Mouse (Mus musculus) gonadal fat pad, adult 2 months (tissue): ENCODE results near the gene Napsa. TPM values are rescaled to one million over a fixed set of nuclear protein-coding genes. Genes with fewer than 3 reads are reported as not detected.

Source experiments
- DNase-seq: peaks from one replicate; pipeline ENCODE4 v3.0.0-alpha.2; 2012; ENCODE audit warnings: low read depth
- polyA plus RNA-seq: library from polyadenylated mRNA; depleted of rRNA; stranded (reverse); fragments of >200 nt; gene quantifications from 2 replicates; pipeline ENCODE4 v1.2.3, GENCODE M21; 2012

Gene Napsa
- polyA plus RNA-seq, 1 experiment: 30.6 TPM

DNA sequence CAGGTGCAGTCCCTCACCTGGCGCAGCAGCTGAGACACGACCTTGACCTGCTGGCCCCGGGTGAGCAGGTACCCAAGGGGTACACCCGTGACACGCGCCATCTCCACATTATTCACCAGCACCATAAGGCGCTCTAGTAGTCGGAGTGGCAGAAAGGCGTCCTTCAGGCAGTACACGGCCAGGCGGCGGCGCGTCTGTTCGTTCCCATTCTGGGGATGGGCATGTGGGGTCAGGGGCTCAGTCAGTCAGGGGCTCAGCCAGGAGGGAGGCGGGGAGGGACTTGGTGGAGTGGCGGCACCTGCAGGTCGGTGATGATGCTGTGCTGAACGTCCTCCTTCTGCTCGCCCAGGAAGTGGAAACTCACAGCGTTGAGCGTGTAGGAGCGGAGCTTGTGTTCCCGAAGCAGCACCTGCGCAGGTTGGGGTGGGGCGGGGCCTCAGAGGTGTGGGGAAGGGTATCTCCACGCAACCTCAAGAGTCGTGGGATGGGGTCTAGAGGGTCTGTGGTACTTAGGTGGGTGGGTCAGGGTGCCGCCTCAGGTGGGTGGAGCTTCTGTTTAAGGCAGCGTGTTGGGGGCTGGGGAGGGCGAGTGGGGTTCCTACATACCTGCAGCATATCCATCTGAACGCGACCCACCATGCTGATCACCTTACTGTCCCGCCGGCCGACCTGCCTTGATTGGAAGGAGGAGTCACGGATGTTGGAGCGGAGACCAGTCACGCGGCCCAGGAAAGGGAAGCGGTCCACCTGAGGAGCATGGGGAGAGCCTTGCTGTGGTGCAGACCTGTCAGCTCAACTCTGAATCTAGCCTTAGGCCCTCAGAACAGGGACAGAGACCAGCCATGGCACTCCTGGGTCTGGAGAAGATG, 33.2 kb upstream of the Napsa start:
- no peak for DNase-seq

DNA sequence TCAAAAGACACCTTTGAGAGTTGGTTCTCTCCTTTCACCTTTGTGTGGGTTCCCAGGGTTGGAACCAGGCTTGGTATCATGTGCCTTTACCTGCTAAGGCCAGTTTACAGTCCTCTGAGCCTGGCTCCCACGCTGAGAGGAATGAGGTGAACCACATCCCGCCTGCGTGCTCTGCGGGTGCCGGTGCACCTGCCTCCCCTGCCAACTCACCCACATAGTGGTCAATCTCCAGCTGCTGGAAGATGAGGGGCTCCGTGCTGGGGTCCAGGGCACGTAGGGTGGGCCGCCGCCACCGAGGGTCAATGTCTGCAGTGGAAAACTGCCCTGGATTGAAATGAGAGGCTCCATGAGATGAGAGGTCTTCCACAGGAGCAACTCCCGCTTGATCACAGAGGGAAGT, 29.6 kb upstream of the Napsa start:
- DNase-seq: no peak

GRCm38 (mm10) chr7:44543071-44543470, 29.1 kb upstream of the Napsa start:
- DNase-seq: no peak

- DNase-seq: no peak
Observed at GRCm38 (mm10) chr7:44546274-44546673, 25.9 kb upstream of the Napsa start.

DNA sequence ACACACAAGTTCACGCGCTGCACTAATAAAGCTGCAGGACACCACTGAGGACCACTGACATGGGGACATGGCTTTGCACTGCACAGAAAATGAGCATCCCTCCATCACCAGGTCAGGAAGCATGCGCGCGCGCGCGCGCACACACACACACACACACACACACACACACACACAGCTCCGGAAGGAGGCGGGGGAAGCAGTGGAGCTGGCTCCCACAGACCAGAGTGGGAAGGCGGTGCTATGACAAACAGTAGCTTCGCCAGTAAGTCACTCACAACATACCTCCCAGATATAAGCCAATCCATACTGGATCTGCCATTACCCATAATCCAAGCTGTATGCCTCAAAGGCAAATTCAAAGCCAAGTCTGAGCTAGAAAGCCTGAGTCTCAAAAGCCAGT, 25.1 kb upstream of the Napsa start:
- no peak for DNase-seq

GRCm38 (mm10) chr7:44547725-44548124, 24.5 kb upstream of the Napsa start:
- DNase-seq: no peak

DNA sequence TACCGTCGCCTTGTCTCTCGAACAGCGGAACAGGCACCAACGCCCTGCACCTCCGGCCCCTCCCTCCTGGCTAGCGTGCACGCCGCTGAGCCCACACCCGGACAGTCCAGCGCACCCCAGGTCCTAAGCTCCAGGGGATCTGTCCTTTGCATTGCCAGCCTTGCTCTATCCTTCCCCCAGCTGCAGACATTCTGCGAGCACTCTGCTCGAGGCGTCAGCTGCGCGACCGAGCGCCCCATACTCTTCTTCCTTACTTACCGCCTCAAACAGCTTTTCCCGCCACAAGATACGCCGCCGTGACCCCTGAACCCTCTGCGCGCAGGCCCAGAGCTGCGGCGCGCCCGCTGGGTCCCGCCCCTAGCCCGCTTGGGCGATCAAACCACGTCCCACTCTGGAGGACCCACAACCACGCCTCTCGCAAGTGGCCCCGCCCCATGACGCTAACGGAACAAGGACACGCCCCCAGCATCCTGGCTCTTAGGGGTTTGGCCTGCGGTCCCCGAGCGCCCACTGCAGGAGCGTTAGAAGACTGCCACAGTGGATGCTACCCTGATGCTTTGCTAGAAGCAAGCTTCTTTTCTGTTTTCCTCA, 23.6 kb upstream of the Napsa start, which contains the start of gene Pold1:
Pold1 (minus strand) TSS at position 353 of the 591 bp plus-strand sequence.
- peak; percentile 51 for DNase-seq

DNA sequence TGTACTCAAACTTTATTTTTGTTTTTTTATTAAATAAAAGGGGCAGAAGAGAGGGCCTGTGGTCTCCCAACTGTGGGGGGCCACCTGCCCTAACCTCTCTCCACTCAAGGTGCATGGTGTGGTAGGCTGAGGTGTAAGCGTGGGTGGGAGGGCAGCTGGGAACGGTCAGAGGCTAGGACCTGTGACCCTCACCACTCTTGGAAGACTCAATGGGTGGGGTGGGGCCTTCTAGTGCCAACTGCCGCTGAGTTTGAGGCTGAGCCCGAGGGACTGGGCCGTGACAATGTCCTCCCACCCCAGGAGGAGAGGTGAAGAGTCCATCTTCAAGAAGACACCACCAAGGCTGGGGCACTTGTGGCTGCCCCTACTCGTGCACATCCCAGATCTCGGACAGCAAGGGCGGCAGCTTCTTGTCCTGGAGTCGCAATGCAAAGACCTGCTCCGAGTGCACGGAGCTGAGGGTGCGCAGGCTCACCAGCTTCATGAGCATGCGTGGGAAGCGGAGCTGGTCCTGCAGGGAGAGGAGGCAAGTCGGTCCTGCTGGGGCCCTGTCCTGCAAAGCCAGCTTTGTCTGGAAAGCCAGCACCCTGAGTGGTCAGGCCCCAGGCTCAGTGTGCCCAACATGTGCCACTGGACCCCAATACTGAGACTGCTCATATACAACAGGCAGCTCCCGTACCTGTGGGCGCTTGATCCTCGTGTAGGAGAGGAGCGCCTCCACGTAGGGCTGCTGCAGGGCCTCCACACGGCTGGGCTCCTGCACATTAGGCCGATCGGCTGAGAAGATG, 22.4 kb upstream of the Napsa start:
- no peak for DNase-seq

GRCm38 (mm10) chr7:44550409-44550678, 21.8 kb upstream of the Napsa start:
- no peak for DNase-seq

DNA sequence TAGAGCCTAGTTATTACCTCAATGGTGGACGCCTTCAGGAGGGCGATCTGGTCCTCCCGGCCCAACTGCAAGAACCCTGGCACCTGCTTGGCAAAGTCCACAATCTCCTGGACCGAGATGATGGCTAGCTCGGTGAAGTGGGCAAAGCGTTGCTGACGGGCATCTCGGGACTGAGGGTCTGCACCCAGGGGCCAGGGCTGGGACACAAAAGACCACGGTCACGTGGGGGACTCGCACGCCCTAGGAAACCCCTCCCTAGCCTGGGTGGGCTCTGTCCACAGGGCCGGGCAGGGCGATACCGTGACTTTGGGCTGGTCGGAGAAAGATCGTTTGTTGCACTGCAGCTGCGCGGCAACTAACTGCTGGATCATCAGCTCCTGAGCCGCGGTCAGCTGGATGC, 20.9 kb upstream of the Napsa start:
- no peak for DNase-seq

DNA sequence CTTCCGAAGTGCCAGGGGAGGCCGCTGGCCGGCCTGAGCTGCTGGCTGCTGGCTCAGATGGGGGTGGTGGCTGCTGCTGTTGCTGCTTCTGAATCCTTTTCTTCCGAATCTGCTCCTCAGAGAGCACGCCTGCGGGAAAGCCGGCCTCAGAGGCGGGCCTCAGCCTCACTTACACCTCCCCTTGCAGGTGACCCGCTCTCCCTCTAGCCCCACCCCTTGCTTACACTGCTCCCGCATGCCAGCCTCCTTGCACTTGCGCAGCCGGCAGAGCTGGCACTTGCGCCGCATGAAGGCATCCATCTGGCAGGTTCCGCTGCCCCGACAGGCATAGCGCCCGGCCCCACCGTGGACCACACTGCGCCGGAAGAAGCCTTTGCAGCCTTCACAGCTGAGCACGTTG, 20.4 kb upstream of the Napsa start:
- no peak for DNase-seq

DNA sequence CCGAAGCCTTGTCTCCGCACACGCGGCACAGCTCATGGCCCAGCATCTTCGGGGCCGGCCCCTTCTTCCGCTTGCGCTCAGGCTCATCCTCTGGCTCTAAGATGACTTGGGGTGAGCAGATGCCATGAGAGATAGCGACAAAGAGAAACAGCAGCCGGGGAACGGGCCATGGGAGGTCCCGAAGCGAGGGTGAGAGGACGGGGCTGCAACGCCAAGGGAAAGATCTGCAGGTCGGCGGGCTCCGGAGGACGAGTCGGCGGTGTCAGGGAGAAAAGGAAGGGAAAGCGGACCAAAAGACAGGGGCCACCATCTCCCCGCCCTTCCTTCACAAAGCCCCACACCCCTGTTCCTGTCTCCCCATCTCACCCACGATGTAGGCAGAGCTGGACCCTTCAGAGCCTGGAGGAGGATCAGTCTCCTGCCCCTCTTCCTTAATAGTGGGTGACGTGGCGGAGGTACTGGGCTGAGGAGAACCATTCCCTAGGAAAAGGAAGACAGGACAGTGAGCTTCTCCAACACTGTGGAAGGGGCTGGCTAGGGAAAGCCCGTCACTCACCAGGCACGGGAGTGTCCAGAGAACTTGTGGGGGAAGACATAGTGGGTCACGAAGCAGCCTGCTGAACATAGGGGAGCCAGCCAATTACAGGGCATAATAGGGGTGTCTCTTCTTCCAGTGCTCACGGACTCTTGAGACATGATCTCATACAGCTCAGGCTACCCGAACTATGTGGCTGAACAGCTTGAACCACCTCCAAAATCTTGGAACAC, 19.9 kb upstream of the Napsa start:
- DNase-seq: no peak

DNA sequence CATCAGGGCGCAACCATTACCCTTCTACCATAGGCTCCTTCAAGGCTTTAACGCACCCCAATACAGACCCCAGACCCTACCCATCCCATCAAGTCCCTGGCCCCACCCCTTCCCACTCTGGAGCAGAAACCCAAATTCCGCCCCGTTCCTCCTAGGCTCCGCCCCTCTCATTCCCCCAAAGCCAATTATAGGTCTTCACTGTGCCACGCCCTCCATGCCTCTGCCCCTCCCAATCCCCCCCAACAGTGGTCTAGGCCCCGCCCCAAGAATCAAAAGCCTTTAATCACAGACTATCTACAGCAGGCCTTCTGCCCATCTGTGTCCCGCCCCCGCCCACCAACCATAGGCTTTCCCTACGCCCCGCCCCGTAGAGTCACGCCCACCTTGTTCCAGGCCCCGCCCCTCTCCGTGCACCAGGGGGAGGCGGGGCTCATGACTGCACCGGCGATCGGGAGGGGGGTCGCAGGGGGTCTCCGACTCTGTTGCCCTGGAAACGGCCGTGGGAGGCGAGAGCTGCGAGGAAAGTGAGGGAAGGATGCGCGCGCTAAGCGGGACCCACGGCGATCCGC, 18.9 kb upstream of the Napsa start:
- no peak for DNase-seq

GRCm38 (mm10) chr7:44553826-44554225, 18.4 kb upstream of the Napsa start, which contains the start of gene Nr1h2:
TSS of gene Nr1h2 (minus strand) at chr7:44553951.
- DNase-seq: peak; percentile 42

DNA sequence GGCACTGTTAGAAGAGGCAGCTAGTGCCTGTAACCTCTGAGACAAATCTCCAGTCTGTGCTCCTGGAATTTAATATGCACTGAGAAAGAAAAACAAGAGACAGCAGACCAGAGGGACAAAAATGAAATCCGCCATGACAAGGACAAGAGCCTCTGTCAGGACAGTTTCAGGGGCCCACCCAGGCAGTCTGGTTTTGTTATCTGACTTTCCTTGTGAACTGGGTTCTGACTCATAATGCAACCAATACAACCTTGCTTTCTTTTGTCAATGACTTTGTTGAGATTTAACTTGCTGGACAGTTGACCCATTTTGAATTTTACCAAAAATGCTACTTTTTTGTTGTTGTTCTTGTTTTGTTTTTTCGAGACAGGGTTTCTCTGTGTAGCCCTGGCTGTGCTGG, 14.6 kb upstream of the Napsa start:
- no peak for DNase-seq

DNA sequence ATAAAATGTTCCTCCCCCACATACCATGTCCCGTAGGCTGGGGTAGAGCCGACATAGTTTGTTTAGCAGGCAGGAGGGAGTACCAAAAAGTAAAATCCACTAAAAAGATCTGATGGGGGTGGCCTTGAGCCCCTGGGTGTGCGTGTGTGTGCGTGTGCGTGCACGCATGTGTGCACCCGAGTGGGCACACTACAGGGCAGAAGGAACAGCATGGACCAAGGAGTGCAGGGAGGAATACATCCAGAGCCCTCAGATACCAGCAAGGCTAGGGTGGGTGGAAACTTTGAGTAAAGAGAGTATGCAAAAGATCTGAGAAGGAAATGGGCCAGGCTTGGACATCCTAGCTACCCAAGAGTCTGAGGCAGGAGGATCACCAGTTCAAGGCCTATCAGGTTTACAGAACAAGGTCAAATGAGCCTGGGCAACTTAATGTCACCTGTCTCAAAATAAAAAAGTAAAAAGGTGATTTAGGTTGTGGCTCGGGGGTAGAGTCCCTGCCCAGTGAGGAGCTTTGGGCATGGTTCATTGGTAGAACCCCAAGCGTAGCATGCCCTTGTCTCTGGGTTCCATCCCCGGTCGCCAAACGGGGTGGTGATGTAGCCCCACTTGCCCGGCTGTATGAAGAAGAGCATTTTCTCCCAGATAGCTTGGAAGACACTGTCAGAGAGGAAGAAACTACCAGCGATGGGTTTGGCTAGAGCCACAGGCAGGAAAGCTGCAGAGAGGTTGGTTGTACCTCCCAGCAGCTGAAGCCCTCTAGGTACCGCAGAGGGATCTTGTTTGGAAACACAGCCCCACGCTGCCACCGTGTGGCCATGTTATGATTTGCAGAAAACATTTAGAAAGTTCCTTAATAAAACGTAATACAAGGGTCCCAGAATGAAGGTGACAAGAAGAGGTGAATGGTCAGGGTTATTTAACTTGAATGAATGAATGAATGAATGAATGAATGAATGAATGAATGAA, 11.5 kb upstream of the Napsa start:
- no peak for DNase-seq

DNA sequence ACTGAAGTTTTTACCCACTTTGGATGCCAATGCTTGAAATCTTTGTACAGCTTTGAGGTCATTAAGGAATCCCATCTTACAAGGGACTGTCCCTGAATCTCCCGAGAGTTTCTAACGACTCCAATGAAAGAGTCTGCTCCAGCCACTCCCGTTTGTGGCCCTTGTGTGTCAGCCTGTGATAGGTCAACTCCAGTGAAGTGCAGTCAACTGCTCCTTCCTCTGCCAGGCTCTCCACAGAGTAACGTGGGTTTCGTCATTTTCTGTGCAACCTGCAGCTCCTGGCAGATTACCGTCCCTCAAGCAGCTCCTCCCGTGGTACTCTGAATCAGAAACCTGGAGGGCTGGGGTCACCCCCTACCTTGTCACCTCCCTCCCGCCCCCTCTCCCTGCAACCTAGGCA, 8.9 kb upstream of the Napsa start:
- no peak for DNase-seq

- no peak for DNase-seq
Observed at GRCm38 (mm10) chr7:44564486-44564885, 7.7 kb upstream of the Napsa start.

DNA sequence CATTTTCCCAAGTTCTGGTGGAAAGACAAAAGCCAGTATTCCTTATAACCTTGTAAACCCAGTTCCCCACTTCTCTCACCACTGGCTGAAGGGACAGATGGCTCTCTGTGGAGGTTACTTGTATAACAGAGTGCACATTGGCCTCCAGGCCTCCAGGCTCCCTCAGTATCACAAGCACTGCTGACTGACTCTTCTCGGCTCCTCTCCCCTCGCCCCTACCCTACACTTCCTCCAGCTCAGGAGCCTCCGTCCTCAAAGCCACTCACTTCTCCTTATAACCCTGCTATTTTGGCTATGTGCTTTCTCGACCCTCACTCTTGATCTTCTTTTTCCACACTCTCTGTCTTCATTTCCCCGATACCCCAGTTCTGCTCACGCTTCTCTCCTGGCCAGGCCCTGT, 6.8 kb upstream of the Napsa start:
- no peak for DNase-seq

DNA sequence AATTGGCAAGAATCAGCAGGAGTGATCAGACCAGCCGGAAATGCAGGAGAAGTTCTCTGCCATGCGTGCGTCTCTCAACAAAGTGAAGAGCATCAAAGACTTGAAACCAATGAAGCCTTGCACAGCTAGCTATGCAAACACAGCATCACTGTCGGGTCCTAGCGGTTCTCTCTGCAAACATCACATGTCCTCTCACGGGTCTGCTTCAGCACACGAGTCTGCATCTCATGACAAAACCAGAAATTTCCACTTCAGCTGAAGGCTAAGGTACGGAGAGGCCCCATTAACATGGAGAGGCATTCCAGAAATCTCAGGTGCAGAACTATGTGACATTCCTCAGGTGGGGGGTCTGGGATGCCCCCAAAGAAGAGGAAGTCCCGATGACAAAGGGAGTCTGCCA, 3.4 kb upstream of the Napsa start:
- DNase-seq: no peak

- DNase-seq: no peak
Observed at GRCm38 (mm10) chr7:44570989-44571388, 1.2 kb upstream of the Napsa start.
